Mouse (Mus musculus) right cerebral cortex, postnatal 4 days (tissue): Measurements from ENCODE around the gene Caln1.

Experiments used
- DNase-seq: peaks from one replicate; pipeline ENCODE4 v3.0.0-alpha.2; 2022

Gene Caln1

GRCm38 (mm10) chr5:130395142-130395541, 25.9 kb downstream of the Caln1 start:
- no peak for DNase-seq

DNA sequence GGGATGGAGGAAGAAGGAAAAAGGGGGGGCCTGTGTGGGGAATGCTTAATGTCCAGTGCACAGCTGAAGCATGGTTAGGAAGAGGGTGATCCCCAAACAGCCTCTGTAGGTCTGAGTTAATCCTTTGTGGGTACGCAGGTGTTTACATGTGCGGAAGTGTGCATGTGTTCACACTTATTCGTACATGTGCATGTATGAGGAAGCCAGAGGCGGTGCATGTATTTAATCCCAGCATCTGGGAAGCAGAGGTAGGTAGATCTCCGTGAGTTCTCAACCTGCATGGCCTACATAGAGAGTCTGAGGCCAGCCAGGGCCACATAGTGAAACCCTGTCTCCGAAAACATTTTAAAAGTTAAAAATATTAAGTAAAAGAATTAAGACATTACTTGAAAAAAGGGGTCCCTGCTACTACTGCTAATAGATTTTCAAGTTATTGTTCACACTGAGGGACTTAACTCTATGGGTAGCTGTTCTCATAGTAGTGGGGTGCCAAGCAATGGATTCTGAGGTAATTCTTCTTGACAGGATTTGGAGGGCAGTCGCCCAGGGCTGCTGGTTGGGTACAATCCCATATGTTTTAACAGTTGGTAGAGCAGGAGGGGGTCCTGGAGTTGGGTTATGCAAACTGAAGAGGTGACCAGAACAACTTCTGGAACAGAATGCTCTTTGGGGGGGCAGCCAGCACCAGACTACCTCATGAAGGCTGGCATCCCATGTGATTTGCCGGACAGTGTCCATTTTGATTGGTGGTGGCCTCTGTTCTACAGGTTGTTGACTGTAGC, 31.1 kb downstream of the Caln1 start:
- no peak for DNase-seq

GRCm38 (mm10) chr5:130405201-130405600, 35.9 kb downstream of the Caln1 start:
- peak; percentile 69 for DNase-seq

DNA sequence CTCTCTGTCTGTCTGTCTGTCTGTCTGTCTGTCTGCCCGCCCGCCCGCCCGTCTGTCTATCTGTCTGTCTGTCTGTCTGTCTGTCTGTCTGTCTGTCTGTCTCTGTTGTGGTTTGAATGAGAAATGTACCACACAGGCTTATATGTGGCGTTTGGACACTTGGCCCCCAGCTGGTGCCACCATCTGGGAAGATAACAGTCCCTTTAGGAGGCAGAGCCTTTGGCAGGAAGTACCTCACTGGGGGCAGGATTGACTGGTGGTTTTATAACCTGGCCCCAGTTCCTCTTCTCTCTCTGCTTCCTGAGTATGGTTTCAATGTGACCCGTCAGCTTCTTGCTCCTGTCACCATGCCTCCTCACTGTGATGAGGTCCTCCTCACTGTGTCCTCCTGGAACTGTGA, 40.5 kb downstream of the Caln1 start:
- no peak for DNase-seq

- no peak for DNase-seq
Observed at GRCm38 (mm10) chr5:130411516-130411915, 42.3 kb downstream of the Caln1 start.

GRCm38 (mm10) chr5:130447438-130447837, 78.2 kb downstream of the Caln1 start:
- DNase-seq: no peak

- peak; percentile 80 for DNase-seq
Observed at GRCm38 (mm10) chr5:130448491-130448890, 79.2 kb downstream of the Caln1 start.

DNA sequence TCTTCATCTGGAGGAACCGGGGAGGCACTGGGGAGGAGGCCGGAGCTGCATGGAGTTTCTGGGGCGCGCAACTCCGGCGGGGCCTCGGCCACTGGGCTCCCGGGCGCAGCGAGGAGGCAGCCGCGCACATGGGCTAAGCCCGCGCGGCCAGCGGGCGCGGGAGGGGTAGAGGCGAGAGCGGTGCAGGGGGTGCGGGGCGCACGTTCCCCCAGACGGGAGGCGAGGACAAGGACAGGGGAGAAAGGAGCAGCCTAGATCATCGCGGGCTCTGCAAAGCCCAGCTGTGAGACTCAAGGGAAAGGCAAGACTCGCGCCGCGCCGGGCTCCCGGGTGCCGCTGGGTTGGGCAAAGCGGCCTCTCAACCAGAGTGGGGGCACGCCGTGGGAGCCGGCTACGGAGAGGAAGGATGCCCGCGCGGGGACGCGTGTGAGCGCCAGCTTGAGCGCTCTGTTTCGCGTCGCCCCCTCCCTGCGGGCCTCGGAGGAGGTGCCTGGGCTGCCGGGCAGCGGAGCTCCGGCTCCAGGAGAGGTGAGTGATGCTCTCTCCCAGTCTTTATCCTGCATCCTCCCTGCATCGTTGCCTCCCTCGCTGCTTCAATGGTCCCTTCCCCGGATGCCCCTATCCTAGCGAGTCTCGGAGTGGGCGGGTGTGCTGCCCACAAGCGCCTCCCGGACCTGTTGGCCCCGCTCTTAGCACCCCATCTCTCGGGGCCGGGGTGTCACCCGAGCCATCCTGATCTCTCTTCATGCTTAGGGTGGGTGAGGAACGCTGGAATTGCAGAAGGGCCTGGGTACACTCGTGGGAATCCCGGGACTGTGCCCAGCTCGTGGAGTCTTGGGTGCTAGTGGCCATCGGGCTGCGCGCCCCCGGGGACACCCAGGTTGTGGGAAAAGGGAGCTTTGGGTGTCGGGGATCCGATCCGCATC, 79.9 kb downstream of the Caln1 start:
- DNase-seq: peak; percentile 71

DNA sequence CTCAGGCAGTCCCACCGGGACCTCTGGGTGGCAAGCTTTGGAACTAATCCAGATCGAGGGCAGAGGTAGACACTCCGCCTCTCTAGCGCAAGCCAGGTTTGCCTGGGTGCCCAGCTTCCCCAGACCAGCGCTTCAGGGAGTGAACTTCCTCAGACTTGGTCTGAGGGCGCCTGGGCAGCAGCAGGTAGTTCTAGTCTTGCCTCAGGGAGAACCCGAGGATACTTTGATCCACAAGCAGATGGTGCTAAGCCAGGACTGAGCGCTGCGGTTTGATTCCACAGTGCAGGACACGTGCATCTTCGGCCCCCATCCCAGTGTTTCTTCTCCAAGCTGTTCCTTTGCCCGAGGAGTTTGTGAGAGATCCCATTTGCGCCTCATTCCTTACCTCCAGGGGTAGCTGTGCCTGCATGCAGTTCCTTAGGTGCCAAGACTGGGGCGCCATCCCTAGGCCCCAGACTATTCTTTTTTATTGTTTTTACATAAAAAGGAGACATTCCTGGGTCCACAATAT, 80.8 kb downstream of the Caln1 start:
- peak; percentile 37 for DNase-seq

GRCm38 (mm10) chr5:130458076-130458475, 88.8 kb downstream of the Caln1 start:
- DNase-seq: no peak

GRCm38 (mm10) chr5:130472209-130472608, 103.0 kb downstream of the Caln1 start:
- no peak for DNase-seq

DNA sequence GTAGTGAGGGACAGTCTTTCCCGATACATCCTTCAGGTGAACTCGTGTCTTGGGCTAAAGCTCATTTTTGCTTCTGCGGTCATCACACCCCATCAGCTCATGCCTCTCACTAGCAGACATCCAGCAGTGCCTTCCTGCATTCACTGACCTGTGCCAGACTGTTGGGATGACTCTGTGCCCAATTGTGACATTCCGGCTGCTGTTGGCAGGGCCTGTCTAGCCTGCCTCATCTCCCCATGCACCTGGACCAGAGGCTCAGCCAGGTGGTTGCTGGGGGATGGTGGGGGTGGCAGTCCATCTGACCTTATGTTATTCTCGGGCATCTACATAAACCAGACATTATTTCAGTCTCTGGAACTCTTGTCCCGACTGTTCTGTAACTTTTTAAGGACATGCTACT, 105.6 kb downstream of the Caln1 start:
- DNase-seq: no peak

DNA sequence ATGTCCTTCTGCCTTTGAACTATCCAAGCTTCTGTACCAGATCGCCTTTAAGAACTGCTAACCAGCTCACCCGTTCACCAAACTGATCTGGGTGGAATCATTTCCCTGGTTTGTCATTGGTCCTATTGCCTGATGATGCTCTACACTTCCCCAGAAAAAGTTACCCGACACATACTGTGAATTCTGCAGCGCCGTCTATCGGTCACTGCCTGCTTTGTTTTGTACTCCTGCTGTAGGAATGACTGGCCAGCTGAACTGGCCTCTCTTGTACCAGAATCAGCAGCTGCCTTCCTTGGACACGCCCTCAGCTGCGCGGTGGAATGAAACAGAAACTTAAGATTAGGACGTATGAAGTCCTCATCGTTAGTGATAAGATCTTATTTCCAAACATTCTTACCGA, 107.5 kb downstream of the Caln1 start:
- DNase-seq: no peak

GRCm38 (mm10) chr5:130480290-130480689, 111.0 kb downstream of the Caln1 start:
- no peak for DNase-seq

- no peak for DNase-seq
Observed at GRCm38 (mm10) chr5:130491471-130491870, 122.2 kb downstream of the Caln1 start.

DNA sequence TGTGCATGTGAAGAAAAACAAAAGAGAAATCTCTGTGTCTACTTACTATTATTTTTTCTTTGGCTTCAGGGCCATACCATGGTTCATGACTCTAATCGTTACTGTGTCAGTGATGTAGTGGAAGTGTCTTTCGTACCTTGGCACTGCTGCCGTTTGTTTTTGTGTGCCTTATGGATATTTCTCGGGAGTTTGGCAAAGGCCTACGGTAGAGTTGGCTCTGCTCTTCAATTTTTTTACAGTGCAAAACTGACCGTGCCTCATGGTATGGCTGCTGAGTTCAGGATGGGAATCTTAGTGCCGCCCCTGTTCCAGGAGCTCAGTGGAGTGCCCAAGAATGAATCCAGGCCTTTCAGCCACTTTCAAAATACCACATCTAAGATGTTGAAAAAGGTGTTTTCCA, 123.0 kb downstream of the Caln1 start:
- no peak for DNase-seq

GRCm38 (mm10) chr5:130502541-130502940, 133.3 kb downstream of the Caln1 start:
- no peak for DNase-seq

DNA sequence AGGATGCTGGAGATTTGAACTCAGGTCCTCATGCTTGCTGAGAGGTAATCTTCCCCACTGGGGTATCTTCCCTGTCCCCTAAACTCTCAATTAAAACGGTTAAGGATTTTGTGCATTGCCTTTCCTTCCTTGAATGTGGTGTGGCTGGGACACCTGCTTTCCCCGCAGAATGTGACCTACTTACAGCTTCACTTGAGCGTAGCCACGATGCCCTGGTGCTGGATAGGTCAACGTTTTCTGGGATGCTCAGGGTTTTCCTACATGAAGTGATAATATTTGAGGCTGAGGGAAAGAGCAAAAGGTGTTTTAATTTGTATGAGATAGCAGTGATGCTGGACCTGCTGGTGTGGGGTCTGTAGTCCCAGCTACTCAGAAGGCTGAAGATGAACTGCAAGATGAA, 135.6 kb downstream of the Caln1 start:
- no peak for DNase-seq

DNA sequence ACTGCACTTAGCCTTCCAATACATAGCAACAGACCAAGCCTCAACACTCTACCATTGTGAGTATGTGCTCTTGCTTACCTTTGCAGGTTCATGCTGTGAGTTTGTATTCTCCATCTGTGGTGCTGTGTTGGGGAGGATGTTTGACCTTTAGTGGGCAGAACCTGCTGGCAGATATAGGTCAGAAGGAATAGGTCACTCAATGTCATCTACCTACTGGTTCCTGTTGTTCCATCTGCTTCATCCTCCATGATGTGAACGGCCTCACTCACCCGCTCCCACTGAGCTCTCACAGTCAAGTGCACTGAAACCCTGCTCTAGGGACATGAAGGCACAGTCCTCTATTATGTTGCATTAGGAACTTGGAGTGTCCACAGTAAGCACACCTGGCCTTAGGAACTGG, 141.3 kb downstream of the Caln1 start:
- no peak for DNase-seq

DNA sequence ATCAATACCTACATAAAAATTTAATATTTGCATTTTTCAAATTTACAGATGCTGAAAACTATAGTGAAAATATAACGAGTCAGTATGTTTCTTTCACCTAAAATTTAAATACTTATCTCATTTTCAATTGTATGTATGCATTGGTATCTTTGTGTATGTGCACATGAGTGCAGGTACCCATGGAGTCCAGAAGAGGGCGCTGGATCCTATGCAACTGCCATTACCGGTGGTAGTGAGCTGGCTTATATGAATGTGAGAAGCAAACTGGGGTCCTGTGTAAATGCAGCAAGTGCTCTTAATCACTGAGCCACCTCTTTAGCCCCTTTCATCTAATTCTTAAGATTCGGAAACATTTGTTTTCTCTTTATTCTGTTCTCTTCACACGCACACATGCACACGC, 146.1 kb downstream of the Caln1 start:
- DNase-seq: no peak

DNA sequence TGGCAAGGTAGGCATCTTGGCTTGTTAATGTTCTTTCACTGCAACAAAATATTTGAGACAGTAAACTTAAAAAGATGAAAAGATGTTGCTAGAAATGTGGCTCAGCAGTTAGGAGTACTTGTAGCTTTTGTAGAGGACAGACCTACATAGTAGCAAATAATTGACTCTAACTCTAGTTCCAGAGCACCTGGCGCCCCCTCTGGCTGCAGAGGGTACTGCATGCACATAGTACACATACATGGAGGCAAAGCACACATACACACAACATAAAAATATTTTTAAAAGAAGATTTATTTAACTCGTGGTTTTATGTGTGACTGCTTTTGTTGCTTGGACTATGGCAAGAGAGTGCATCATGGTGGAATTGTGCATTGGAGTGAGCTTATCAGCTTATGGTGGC, 151.3 kb downstream of the Caln1 start:
- DNase-seq: no peak

DNA sequence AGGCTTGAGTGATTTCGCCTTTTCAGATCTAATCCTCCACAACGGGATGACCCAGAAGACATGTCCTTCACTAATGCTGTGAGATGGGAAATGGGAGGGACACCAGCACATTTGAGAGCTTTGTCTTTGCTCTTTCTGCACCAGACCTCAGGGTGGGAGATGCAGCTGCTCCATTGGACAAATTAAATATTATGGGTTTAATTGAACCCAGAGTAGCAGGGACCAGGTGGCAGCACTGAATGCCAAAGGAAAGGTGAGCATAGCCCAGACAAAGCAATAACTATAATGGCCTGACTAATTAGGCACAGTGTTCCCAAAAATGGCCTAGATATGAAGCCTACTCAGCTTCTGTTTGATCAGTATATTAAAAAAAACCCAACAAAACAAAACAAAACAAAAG, 158.2 kb downstream of the Caln1 start:
- no peak for DNase-seq

DNA sequence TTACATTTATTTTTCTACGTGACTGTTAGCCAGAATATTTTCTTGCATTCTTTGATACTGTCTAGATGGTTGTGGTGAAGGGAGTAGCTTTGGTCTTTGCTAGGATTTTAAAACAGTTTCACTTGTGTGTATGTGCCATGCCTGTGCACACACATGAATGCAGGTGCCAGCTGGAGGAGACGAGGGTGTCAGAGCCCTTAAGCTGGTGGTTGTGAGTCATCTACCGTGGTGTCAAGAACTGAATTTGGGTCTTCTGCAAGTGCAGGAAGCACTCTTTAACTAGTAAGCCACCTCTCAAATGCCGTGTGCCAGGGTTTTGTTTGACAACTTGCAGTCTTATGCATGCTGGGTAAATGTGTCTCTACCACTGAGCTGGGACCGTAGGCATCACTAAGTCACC, 178.2 kb downstream of the Caln1 start:
- no peak for DNase-seq

GRCm38 (mm10) chr5:130553916-130554315, 184.7 kb downstream of the Caln1 start:
- DNase-seq: no peak
